Mouse (Mus musculus): ENCODE results near the gene Cbln4. TPM values are rescaled to one million over a fixed set of nuclear protein-coding genes. Genes with fewer than 3 reads are reported as not detected.

The Cbln4 gene
- not detected in 2 replicates for polyA plus RNA-seq (2012; rRNA removed)

DNA sequence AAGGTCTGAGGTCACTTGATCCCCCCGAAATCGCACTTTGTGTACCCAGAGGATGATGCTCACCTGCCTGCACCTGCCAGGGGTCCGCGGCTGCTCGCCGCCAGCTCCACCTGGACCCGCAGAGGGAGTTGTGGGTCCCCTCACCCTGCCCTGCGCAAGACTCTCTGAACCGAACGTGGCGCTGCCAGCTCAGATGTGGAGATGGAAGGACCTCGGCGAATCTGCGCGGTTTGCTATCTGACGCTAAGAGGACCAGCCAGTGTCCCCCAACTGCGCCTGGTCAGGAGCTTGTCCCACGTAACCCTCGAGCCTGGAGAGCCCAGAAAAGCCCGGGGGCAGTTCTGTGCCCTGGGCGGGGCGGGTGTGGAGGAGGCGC lies at the start of gene Cbln4:
Cbln4 (minus strand) TSS at position 232 of the 376 bp plus-strand sequence.
- no peak for DNase-seq (ENCODE audit: low spot score)

DNA sequence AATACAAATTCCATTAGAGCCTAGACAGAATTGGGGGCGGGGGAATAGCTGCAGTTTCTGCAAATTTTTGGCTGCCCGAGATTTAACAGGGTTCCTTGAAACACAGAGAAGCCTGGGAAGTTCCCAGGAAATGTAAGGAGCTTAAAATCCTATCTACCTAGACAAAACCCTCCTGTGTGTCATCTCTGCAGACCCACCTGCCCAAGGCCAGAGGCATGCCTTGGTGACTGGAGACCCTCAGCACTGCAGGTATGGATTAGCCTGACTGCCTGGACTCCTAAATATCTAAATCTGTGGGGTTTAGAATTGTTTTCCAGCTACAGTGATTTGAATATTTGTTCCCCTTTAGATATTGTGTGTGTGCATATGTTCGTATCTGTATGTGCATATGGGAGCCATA lies 35.3 kb upstream of the Cbln4 start:
- DNase-seq (ENCODE audit: low spot score): no peak

DNA sequence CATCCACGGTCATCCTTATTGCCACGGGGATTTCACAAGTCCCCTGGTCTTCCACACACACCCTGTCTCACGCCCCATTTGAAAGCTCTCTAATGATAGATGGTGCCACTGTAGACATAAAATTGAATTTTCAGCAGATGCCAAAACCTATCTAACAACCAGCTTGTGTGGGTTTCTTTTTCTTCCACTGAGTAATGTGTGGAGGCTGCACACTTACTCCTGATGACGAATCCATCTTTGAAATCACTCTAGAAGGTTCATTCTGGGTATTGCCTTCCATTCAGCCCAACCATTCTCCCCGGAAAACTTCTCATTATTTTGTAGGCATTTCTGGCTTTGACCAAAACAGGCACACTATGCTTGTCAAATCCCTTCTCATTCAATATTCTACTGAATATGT lies 33.0 kb upstream of the Cbln4 start:
- no peak for DNase-seq (ENCODE audit: low spot score)

DNA sequence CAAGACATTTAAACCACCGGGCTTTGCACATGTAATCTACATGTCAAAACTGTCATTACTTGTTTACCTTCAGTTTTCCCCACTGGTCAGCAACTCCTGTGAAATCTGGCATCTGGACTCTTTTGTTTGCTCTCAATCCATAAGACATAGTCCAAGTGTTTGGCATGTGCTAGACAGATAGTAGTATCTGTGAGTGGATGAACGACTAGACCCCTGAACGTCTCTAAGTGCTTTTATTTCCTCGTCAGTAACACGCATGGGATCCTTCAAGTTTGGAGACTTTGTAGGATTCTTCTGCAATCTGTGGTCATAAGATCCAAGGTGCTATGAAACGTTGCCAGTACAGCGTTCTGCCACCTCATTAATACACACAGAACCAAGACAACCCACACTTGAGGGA lies 19.6 kb upstream of the Cbln4 start:
- DNase-seq (ENCODE audit: low spot score): no peak

DNA sequence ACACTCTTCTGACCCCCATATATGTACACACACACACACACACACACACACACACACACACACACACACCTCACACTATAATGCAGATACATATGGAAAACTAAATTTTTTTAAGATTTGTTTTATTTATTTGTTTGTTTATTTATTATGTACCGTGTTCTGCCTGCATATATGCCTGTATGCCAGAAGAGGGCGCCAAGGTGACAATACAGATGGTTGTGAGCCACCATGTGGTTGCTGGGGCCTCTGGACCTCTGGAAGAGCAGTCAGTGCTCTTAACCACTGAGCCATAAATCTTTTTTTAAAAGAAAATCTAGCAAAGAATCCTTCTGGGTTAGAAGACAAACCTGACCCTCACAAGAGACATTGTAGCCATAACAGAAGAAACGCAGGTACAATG lies 16.5 kb upstream of the Cbln4 start:
- no peak for DNase-seq (ENCODE audit: low spot score)

DNA sequence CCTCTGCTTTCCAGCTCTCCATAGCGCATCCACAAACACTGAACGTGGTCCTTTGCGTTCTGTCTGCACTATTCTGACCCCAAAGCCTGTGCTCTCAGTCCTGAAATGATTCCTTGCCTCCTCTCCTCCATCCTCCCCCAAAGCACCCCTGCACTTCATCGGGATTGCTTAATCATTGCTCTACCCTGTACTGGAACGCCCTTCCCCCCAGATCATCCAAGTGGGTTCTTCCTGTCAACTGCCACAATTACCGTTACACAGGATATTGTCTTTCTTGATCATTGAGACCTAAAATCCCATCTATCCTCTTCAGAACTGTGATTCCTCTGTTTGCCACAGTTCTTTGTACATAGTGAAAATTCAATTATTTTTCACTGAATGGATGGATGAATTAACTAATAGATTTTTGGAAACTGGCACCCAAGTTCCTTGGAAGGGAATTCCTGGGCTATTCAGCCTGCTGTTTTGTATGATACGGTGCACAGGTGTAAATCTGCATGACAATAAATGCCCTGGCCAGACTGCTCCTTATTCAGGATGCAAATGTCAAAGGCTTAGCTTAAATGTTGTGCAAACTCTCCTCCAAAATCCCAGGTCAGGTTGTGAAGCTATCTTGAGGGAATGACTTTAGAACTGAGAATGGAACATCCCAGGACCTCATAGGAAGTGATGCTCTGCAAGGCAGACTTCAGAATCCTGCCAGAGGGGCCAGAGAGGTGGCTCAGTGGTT lies 15.8 kb upstream of the Cbln4 start:
- no peak for DNase-seq (ENCODE audit: low spot score)

DNA sequence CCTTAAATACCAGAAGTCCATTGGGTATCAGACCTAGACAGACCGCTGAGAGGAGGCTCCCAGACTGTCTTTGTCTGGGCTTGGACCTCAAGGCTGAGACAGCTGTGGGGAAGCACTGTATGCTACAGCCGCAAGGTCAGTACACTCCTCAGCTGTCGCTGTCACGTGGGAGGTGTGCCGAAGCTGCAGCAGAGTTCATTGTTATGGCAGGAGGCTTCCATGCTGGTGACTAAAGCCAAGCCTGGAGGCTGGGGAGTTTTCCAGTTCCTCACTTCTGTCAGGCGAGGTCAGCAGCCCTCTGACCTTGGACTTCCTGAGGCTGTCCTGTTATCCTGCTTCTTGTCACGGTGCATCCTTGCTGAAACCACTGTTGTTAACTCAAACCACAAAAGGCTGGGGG lies 2.7 kb upstream of the Cbln4 start:
- no peak for DNase-seq (ENCODE audit: low spot score)

DNA sequence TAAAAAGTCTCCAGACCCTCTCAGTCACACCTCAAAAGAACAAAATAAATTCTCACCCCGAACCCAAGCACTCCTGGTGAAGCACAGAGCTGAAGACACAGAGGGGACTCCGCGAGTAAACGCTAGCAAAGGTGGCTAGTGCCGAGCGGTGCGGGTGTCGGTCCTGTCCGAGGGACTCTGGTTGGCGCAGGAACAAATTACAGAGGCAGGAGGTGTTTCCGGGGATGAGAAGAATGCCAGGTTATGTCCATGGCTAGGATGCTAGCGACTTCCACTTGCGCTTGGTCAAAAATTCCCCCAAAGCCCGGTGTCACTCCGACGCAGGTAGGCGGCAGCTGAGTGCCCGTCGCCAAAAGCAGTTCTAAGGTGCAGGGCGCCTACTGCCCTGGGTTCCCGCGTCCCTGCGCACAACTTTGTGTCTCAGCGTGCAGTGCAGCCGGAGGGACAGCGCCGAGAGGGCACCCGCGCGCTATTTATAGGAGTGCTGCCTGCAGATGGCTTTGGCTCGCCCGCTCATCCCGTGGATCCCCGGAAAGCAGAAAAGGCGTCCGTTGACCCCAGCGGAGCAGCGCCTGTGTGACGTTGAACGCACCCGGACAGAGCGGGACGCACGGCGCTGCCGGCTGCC lies 545 bp downstream of the Cbln4 start:
- no peak for DNase-seq (ENCODE audit: low spot score)

DNA sequence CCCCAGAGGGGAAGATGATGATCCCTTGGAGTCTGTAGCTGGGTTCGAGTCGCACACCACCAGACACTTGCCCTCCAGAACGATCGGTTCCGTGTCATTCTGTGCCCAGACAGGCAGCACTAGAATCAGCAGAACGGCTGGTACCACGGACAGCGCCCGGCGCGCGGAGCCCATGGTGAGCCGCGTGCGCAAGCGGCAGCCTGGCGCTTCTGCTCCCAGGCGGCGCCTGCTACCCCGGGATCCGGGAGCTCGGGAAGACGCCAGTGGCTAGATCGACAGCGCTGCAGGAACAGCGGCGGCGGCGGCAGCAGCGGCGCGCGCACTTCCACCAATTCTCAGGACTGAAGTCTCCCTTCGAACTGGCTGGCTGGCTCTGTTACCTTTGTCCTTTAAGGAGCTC lies 1.1 kb downstream of the Cbln4 start:
- peak; percentile 33 for DNase-seq (ENCODE audit: low spot score)

DNA sequence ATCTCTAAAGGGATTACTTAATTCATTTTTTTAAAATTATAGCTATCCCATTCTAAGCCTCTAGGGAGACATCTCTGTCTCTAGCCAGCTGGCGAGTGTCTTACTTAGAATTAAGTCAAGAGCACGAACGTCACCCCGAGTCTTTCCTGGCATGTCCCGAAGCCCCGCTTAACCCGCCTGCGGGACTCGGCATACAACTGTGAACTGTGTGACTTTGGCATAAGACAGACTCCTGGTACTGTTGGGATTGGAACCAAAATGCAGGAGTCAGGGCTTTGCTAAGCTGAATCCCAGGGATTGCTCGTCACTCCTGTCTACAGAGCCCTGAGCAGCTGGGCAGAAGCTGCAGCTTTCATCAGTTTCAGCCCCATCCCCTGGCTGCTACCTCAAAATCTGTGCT lies 2.4 kb downstream of the Cbln4 start:
- no peak for DNase-seq (ENCODE audit: low spot score)

DNA sequence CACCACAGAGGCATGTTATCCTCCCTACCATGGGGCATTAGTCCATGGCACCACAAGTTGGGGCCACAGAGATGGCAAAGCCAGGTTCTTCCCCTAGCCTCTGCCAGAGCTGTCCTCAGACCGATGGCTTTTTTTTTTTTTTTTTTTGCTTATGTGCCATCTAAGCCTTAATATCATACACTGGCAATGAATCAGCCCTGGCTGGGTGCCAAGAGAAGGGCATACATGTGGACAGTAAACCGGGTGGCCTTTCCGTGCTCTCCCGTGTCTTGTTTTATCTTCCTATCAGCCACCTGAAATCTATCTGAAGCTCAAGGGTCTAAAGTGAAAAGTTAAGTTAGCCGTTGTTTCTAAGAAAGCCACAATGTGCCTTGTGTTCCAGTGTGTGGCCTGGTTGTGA lies 3.7 kb downstream of the Cbln4 start:
- no peak for DNase-seq (ENCODE audit: low spot score)

DNA sequence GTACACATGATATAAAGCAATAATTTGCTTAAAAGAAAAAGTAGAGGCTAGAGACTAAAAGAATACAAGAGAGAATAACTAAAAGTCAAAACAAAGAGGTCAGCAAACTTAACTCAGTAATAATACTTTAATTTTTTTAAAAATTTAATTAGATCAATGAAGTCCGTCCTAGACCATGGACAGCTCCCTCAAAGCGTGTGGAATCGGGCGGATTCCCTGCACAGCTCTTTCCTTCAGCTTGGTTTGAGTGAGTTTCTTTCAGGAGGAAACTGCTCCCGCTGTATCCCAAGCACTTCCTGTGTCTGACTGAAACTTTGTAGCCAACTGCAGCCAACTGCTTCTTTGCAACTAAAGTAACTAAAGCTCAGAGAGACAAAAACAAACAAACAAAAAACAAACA lies 9.0 kb downstream of the Cbln4 start:
- no peak for DNase-seq (ENCODE audit: low spot score)

DNA sequence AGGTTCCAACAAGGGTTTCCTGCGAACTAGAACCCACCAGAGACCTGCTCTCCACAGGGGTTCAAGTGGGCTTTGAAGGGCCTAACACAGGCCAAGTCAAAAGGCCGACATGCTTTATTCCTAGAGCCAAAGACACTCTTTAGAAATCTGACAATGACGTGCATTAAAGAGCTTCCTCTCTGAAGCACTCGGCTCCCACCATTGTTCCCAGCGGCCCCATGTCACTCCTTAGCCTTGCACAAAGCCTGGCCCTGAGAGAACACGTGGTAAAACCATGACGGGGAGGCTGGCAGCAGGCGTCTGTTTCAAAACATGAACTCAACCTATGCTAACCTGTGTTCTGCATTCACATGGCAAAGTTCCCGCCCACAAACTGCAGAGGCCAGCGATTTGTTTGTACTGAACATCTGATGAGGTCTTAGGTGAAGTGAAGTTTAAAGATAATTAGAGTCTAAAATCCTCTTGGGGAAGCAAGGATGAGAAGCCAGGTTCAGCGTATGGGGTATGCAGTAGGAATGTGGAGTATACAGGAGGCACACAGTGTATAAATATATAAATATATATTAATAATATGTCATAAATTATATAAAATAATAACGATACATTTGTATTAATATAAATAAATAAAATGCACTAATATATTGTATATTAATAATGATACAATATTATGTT lies 17.7 kb downstream of the Cbln4 start:
- DNase-seq (ENCODE audit: low spot score): no peak

DNA sequence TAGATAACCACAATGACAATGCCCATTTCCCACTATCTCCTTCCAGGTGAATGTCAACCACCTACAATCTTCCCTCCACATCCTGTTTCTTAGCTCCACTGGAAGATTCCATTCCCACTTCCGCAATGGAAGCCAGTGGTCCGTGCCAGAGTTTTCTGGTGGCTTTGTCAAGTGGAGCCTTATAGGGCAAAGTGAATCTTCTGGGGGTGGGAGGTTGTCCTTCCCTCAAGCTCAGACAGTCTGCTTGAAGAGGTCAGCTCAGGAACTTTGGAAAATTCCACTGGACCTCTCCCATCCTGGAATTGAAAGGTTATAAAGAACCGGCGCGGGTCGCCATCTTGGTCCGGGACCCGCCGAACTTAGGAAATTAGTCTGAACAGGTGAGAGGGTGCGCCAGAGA lies 36.5 kb downstream of the Cbln4 start:
- no peak for DNase-seq (ENCODE audit: low spot score)

DNA sequence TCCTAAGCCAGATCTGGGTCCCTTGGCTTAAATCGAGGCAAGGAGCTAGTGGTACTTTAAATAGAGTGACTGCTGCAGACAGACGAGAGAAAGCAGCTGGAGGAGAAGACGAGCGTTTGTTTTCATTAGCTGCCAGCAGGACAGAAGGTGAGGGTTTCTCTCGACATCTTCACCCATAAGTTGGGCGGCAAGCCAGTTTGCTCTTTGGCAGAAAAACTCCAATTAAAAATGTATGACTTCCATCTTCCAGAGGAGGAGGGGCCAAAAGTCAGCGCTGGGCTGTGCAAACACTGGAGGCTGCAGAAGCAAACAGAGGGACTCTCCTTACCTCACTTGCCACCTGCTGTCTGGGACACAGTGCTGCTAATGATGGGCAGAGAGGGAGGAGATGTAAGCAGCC lies 37.3 kb downstream of the Cbln4 start:
- no peak for DNase-seq (ENCODE audit: low spot score)

DNA sequence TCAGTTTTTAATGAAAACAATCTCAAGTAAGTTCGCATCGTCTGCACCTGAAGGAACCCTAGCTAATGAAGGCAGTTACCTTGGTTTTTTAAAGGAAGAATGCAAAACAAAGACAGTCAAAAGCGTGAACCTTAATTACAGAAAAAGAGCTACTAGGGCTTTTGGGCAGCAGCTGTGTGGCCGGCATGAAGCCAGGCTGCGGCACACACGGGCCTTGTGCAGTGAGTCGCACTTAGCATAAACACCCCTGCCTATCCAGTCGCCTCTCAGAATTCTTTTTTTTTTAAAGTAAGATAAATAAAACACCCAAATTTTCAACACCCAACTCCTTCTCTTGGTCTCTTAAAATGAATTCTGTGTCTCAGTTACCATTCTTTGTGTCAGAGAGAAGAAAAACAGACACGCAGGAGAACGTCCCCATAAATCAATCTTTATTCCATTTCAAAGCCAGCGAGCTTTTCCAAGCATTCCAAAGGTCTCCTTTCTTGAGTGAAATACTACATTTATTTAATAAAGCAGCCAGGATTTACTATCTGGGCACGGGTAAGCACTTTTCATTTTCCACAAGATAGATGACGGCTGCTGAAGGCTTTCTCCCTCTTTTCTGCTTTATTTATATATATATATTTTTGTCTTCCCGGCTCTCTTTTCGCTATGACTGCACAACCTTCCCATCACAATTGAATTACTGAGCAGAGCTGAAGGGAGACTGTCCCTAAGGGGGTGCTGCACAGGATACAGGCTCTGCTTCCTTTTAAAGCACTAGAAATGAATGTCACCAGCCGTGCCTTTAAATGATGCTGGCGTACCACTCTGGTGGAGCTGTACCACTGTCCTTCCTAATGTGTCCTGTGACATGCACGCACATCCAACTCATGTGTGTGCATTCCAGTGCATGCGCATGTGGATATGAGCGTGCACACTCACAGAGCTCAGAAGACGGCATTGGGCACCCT lies 39.0 kb downstream of the Cbln4 start:
- no peak for DNase-seq (ENCODE audit: low spot score)

DNA sequence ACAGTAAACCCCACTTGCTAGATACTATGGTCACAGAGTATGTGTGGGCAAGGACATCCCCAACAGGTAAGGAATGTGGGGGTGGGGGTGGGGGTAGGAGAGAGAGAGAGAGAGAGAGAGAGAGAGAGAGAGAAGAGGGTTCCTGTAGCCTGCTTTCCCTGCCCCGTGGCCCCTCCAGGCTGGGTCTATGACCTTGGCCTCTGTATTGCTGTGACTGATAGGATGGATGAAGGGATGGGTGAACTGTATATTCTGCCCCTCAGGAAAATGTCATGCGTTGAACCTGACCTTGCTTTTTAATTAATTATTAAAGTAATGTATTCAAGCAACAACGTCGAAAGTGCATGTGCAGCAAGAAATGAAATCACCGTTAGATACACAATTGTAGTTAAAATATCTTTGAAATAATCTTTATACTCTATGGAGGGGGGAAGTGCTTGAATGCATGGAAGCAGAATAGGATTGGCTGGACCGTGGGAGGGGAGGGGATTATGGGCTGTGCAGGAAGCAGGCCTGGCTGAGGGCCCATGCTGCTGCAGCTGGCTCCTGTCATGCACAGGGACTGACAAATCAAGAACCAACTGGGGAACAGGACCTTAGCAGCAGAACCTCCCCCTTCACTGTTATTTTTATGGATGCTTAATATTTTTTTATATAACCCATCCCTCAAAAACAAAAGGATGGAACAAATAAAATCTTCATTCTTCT lies 46.1 kb downstream of the Cbln4 start:
- DNase-seq (ENCODE audit: low spot score): no peak

DNA sequence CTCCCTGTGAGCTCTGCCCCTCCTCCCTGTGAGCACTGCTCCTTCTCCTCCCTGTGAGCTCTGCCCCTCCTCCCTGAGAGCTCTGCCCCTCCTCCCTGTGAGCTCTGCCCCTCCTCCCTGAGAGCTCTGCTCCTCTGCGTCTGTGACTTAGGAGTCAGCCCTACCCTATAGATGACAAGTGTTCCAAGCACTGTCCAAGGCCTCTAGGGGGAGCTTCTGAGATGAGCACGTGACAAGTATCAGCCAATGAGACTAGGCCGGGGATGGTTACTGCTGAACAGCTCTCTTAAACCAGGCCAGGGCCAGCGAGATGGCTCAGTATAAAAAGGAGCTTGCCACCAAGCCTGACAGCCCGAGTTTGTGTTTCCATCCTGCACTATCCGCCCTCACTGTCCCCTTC lies 48.4 kb downstream of the Cbln4 start:
- no peak for DNase-seq (ENCODE audit: low spot score)

DNA sequence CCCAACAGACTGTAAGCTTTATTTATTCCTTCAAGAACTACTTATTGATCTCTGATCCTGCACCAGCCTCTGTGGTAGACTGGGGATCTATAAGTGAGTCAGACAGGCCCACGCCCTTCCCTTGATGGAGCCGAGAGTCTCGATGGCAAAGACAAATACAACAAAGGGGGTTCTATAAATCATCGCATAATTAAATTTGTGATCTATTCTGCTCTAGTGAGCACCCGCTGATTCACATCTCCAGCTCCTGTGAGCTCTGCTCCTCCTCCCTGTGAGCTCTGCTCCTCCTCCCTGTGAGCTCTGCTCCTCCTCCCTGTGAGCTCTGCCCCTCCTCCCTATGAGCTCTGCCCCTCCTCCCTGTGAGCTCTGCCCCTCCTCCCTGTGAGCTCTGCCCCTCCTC lies 49.0 kb downstream of the Cbln4 start:
- no peak for DNase-seq (ENCODE audit: low spot score)

DNA sequence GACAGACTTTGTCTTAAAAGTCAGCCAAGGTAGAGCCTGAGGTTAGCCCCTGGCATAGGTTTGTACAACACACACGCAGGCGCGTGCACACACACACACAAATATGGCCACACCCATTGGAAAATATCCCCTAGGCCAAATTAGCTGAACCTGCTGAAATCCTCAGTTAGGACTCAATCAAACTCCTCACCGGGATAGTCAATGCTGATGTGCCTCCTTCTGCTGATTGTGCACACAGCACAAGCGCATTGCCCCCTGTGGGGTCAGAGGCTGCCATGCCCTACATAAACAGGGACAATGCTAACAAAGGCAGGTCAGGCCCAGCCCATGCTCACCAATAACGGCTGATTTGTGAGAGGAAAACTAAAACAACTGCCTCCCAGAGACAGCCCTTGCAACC lies 56.6 kb downstream of the Cbln4 start:
- no peak for DNase-seq (ENCODE audit: low spot score)
